Mouse (Mus musculus): ENCODE data around the gene Snapc1. TPM values are rescaled to one million over a fixed set of nuclear protein-coding genes. Genes with fewer than 3 reads are reported as not detected.

Gene Snapc1
- polyA plus RNA-seq, 1 experiment from 2014 or later, result 18.4 TPM

DNA sequence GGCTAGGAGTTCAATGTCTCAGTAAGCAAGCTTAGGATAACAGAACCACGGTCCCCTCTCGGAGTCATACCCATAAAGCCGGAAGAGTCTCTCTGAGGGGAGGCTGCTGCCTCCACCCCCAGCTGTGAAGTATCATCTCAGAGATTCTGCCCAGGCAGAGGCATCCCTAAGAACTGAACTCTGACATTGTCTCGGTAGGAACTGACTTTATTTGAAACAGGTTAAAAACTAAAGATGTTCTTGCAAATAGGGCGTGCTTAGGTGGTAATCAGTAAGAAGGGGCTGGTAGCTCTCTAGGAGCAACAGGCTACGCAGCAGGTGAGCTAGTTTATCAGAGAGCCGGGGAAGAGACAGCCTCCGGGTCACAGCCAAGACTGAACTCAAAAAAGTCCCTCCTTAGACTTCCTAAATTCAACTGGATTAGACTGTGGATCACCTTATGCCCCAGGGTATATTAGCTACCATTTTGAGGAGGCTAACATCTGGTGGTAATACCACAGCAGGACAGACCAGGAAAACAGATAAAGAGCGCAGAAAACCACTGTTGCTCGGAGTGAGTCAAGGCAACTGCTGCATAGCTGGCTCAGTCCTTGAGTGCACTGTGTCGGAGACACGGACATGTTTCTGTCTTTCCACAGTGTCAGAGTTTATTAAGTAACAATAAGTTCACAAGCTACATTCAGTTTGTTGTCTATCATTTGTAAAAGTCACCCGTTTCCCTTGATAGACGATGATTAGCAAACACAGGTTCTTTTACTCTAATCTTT, 10.7 kb upstream of the Snapc1 start:
- peak overlapping the region; percentile 59 for H3K4me2 ChIP-seq (replicated peaks)
- H3K9ac ChIP-seq, result 0 out of 2 replicates have a peak overlapping the region, but pooled peaks have one; percentile 9
- no peaks in the 10 kb centered on the region for H3K36me3 ChIP-seq
- H3K27me3 ChIP-seq, result no peaks in the 10 kb centered on the region
- peaks cover 14% of the 10 kb centered on the region for H3K4me1 ChIP-seq
- 34% methylated on average over 14 of the region's 14 CpGs for WGBS
- no peaks in the 10 kb centered on the region for H3K9me3 ChIP-seq (replicated peaks)
- no peak overlapping the region for H3K27ac ChIP-seq (replicated peaks)
- no peak for ATAC-seq (ENCODE audit: insufficient number of reproducible peaks, low FRiP score, low TSS enrichment, low read depth)
- peak overlapping the region; percentile 40 for H3K4me3 ChIP-seq (replicated peaks)

DNA sequence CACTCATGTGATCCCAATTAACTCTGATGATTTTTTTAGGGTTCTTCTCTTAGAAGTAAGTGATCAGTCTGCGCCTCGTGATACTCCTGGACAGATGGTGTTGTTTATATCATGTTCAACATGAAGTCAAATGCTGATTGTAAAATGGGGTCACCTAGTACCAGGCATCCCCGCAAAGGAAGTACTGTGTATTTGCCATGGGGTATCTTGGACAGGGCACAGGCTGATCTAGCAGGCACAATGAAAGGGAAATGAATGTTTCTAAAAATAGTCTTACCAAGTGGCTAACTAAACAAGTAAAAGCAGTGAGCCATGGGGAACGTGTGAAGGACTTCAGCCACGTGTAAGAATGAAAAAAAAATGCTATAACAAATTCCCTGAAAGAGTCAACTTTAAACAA, 9.5 kb upstream of the Snapc1 start:
- no peak for ATAC-seq (ENCODE audit: insufficient number of reproducible peaks, low FRiP score, low TSS enrichment, low read depth)
- peaks cover 8% of the 10 kb centered on the region for H3K4me1 ChIP-seq
- WGBS, result 66% methylated on average over 5 of the region's 5 CpGs
- no peaks in the 10 kb centered on the region for H3K27me3 ChIP-seq
- H3K4me2 ChIP-seq (replicated peaks), result no peak overlapping the region
- H3K4me3 ChIP-seq (replicated peaks), result no peak overlapping the region
- no peak overlapping the region for H3K27ac ChIP-seq (replicated peaks)
- H3K9ac ChIP-seq, result no peak overlapping the region
- no peaks in the 10 kb centered on the region for H3K9me3 ChIP-seq (replicated peaks)
- no peaks in the 10 kb centered on the region for H3K36me3 ChIP-seq

- H3K27ac ChIP-seq (replicated peaks), result no peak overlapping the region
- no peak overlapping the region for H3K4me3 ChIP-seq (replicated peaks)
- H3K9ac ChIP-seq, result no peak overlapping the region
- H3K36me3 ChIP-seq, result no peaks in the 10 kb centered on the region
- ATAC-seq (ENCODE audit: insufficient number of reproducible peaks, low FRiP score, low TSS enrichment, low read depth), result no peak
- peaks cover 6% of the 10 kb centered on the region; the same call in 1 of the 2 replicates for H3K4me1 ChIP-seq
- no peak overlapping the region for H3K4me2 ChIP-seq (replicated peaks)
- WGBS, result 79% methylated on average over 3 of the region's 3 CpGs
- no peaks in the 10 kb centered on the region for H3K27me3 ChIP-seq
- no peaks in the 10 kb centered on the region for H3K9me3 ChIP-seq (replicated peaks)
Observed at GRCm38 (mm10) chr12:73957676-73958075, 6.6 kb upstream of the Snapc1 start.

DNA sequence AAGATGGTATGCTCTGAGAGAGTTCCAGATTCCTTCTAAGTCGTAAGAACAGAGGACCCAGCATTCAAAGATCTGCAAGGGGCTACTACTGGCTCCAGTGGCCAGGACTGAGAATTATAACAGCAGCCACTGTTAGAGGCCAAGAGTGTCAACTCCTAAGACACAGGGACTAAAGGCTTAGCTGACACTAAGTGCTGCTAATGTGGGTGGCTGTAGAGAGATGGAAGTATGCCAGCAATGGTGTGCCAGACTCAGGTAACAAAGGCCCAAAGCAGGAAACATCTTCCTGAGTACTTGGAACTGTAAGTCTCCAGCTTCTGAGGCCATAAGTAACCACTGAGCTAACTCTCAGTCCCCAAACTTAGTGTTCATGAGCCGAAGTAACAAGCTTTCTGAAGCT, 5.5 kb upstream of the Snapc1 start:
- no peak overlapping the region for H3K9ac ChIP-seq
- no peak overlapping the region for H3K4me2 ChIP-seq (replicated peaks)
- H3K4me1 ChIP-seq, result no peaks in the 10 kb centered on the region
- H3K9me3 ChIP-seq (replicated peaks), result no peaks in the 10 kb centered on the region
- H3K27ac ChIP-seq (replicated peaks), result no peak overlapping the region
- ATAC-seq (ENCODE audit: insufficient number of reproducible peaks, low FRiP score, low TSS enrichment, low read depth), result no peak
- H3K4me3 ChIP-seq (replicated peaks), result no peak overlapping the region
- no peaks in the 10 kb centered on the region for H3K36me3 ChIP-seq
- H3K27me3 ChIP-seq, result no peaks in the 10 kb centered on the region
- WGBS, result 84% methylated on average over 2 of the region's 2 CpGs

- H3K4me3 ChIP-seq (replicated peaks), result no peak overlapping the region
- no peak overlapping the region for H3K27ac ChIP-seq (replicated peaks)
- no peak overlapping the region for H3K4me2 ChIP-seq (replicated peaks)
- peaks cover 56% of the 10 kb centered on the region for H3K36me3 ChIP-seq
- no peak overlapping the region for H3K9ac ChIP-seq
- 96% methylated on average over 8 of the region's 8 CpGs for WGBS
- H3K27me3 ChIP-seq, result no peaks in the 10 kb centered on the region
- ATAC-seq (ENCODE audit: insufficient number of reproducible peaks, low FRiP score, low TSS enrichment, low read depth), result no peak
- peaks cover 5% of the 10 kb centered on the region; the same call in 1 of the 2 replicates for H3K9me3 ChIP-seq (replicated peaks)
- H3K4me1 ChIP-seq, result peaks cover 7% of the 10 kb centered on the region; the same call in 1 of the 2 replicates
Observed at GRCm38 (mm10) chr12:73969142-73969541, 4.9 kb downstream of the Snapc1 start.

GRCm38 (mm10) chr12:73974584-73974983, 10.3 kb downstream of the Snapc1 start:
- WGBS, result 88% methylated on average over 6 of the region's 6 CpGs
- ATAC-seq (ENCODE audit: insufficient number of reproducible peaks, low FRiP score, low TSS enrichment, low read depth), result no peak
- H3K9ac ChIP-seq, result no peak overlapping the region

GRCm38 (mm10) chr12:73978144-73978543, 13.9 kb downstream of the Snapc1 start:
- Histone ChIP-seq H3K36me3 (peaks cover 68% of the 10 kb centered on the region), H3K9me3 (replicated peaks) (no peaks in the 10 kb centered on the region), H3K4me1 (no peaks in the 10 kb centered on the region), H3K27ac (replicated peaks) (no peak overlapping the region), H3K9ac (no peak overlapping the region), H3K27me3 (no peaks in the 10 kb centered on the region), H3K4me3 (replicated peaks) (no peak overlapping the region), H3K4me2 (replicated peaks) (no peak overlapping the region)
- ATAC-seq (ENCODE audit: insufficient number of reproducible peaks, low FRiP score, low TSS enrichment, low read depth), result no peak
- 89% methylated on average over 3 of the region's 3 CpGs for WGBS

More at GRCm38 (mm10) chr12:73974584-73974983, 10.3 kb downstream of the Snapc1 start:
- no peaks in the 10 kb centered on the region for H3K27me3 ChIP-seq
- H3K27ac ChIP-seq (replicated peaks), result no peak overlapping the region
- H3K4me2 ChIP-seq (replicated peaks), result no peak overlapping the region
- peaks cover 5% of the 10 kb centered on the region; the same call in 1 of the 2 replicates for H3K9me3 ChIP-seq (replicated peaks)
- no peak overlapping the region for H3K4me3 ChIP-seq (replicated peaks)
- peaks cover 80% of the 10 kb centered on the region for H3K36me3 ChIP-seq
- H3K4me1 ChIP-seq, result no peaks in the 10 kb centered on the region

DNA sequence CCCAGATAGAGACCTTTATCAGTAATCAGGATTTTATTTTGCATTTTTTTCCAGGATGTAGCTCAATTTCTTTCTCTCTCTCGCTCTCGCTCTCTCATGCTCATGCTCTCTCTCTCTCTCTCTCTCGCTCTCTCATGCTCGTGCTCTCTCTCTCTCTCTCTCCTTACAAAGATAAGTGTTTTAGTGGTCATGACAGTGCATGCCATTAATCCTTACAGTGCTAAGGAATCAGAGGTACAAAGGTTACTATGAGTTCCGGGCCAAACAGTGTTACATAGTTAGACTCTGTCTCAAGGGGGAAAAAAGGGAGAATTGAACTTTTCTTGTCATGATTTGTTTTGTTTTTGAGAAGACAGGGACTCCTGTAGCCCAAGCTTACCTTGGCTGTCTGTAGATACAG, 15.4 kb downstream of the Snapc1 start:
- no peak for ATAC-seq (ENCODE audit: insufficient number of reproducible peaks, low FRiP score, low TSS enrichment, low read depth)
- Histone ChIP-seq H3K9ac (no peak overlapping the region), H3K4me3 (replicated peaks) (no peak overlapping the region), H3K4me1 (no peaks in the 10 kb centered on the region), H3K4me2 (replicated peaks) (no peak overlapping the region), H3K27me3 (no peaks in the 10 kb centered on the region), H3K9me3 (replicated peaks) (no peaks in the 10 kb centered on the region), H3K36me3 (peaks cover 72% of the 10 kb centered on the region), H3K27ac (replicated peaks) (no peak overlapping the region)
- 91% methylated on average over 5 of the region's 5 CpGs for WGBS

DNA sequence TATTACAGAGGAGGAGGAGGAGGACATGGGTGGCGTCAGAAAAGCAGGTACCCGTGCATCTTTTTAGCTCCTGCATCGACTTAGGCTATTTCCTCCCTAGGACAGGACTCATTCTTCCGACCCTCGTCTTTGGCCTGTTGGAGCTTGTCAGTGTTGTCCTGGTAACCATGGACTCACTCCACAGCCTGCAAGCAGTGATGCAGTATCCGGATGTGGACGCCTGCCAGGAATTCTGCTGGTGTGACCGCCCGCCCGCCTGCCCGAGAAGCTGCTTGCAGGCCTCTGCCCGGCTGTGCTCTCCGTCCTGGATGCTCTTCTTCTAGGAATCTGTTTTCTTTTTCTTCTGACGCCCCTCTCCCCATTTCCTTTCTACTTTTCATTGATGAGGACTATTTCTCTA, 18.3 kb downstream of the Snapc1 start:
- ATAC-seq (ENCODE audit: insufficient number of reproducible peaks, low FRiP score, low TSS enrichment, low read depth), result no peak
- no peaks in the 10 kb centered on the region for H3K4me1 ChIP-seq
- no peak overlapping the region for H3K27ac ChIP-seq (replicated peaks)
- H3K36me3 ChIP-seq, result peaks cover 74% of the 10 kb centered on the region
- 65% methylated on average over 14 of the region's 14 CpGs for WGBS
- H3K9me3 ChIP-seq (replicated peaks), result no peaks in the 10 kb centered on the region
- no peaks in the 10 kb centered on the region for H3K27me3 ChIP-seq
- no peak overlapping the region for H3K4me2 ChIP-seq (replicated peaks)
- H3K9ac ChIP-seq, result no peak overlapping the region
- no peak overlapping the region for H3K4me3 ChIP-seq (replicated peaks)

DNA sequence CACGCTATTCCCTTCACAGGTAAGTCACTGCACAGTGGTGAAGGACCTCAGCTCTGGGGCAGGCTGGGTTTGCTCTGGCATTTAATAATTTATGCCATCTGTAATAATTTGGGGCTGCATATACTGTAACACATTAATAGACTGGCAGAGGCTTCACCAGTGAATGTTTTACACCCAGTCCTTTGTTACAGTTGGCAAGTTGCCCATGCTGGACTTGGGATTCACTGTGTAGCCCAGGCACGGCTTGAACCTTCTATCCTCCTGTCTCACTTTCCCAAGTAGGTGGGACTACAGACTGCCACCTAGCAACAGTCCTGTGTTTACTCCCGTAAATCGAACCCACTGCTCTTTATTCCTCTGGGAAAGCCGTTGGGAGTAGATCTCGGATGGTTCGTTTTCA, 22.0 kb downstream of the Snapc1 start:
- H3K27ac ChIP-seq (replicated peaks), result no peak overlapping the region
- H3K9me3 ChIP-seq (replicated peaks), result no peaks in the 10 kb centered on the region
- WGBS, result 83% methylated on average over 7 of the region's 7 CpGs
- no peaks in the 10 kb centered on the region for H3K4me1 ChIP-seq
- H3K27me3 ChIP-seq, result no peaks in the 10 kb centered on the region
- no peak overlapping the region for H3K4me3 ChIP-seq (replicated peaks)
- H3K36me3 ChIP-seq, result peaks cover 43% of the 10 kb centered on the region
- no peak for ATAC-seq (ENCODE audit: insufficient number of reproducible peaks, low FRiP score, low TSS enrichment, low read depth)
- H3K4me2 ChIP-seq (replicated peaks), result no peak overlapping the region
- no peak overlapping the region for H3K9ac ChIP-seq

DNA sequence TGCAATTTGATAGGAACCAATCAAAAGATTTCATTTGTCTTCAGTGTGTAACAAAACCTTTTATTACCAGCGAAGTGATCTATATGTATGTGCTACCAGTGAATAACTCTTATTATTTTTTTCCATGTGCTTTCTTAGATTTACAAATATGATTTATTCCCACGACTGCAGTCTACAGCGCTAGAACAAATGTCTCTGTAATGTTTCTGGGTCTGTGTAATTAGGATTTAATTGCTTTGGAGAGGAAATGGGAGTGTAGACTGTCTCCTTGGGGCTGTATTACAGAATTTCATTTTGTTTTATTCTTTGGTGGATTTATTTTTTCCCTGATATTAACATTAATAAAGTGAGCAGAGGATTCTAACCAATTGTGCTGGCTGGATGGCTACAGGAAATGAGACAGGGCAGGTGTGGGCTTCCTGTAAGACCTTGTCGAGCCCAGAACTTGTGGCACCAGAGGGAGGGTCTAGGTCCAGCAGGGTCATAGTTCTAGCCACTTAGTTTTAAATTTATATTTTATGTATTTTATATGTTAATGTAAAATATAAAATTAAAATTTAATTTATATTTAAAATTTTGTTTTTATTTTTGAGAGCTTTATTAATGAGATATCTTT, 24.2 kb downstream of the Snapc1 start:
- no peak overlapping the region for H3K27ac ChIP-seq (replicated peaks)
- H3K36me3 ChIP-seq, result peaks cover 28% of the 10 kb centered on the region
- H3K27me3 ChIP-seq, result no peaks in the 10 kb centered on the region
- no peaks in the 10 kb centered on the region for H3K9me3 ChIP-seq (replicated peaks)
- H3K4me2 ChIP-seq (replicated peaks), result no peak overlapping the region
- 81% methylated on average over 4 of the region's 4 CpGs for WGBS
- no peak overlapping the region for H3K4me3 ChIP-seq (replicated peaks)
- no peak overlapping the region for H3K9ac ChIP-seq
- no peaks in the 10 kb centered on the region for H3K4me1 ChIP-seq
- ATAC-seq (ENCODE audit: insufficient number of reproducible peaks, low FRiP score, low TSS enrichment, low read depth), result no peak

All from embryonic facial prominence, embryonic 15.5 days (tissue).